Mouse (Mus musculus): ENCODE results near the gene Jakmip3. TPM values are rescaled to one million over a fixed set of nuclear protein-coding genes. Genes with fewer than 3 reads are reported as not detected.

Gene Jakmip3
- polyA plus RNA-seq, 1 experiment from 2014 or later = not detected

DNA sequence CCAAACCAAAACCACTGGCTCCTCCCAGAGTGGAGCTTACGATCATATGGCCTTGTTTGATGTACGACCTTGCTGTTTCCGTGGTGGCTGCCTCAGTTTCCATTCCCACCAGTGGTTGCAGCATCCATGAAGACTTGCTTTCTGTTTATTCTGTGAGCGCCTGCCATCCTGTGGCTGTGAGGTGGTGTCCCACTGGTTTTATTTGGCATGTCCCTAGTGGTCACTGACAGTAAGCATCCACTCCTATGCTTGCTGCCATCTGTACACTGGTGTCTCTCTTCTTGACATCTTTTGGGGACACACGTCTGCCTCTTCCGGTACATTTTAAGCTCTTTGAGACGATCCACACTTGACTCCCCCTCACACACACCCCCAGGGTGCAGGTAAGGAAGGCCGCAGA is 7.2 kb downstream of the Jakmip3 start:
- H3K4me1 ChIP-seq (replicated peaks) = no peaks in the 10 kb centered on the region
- H3K9ac ChIP-seq = no peak overlapping the region
- no peak overlapping the region for H3K4me2 ChIP-seq
- ATAC-seq (ENCODE audit: insufficient read depth) = no peak
- peaks cover 16% of the 10 kb centered on the region for H3K27me3 ChIP-seq
- H3K27ac ChIP-seq (replicated peaks) = no peak overlapping the region
- no peak overlapping the region for H3K4me3 ChIP-seq (replicated peaks)
- 71% methylated on average over 8 of the region's 8 CpGs for WGBS (ENCODE audit: insufficient replicate concordance)
- no peaks in the 10 kb centered on the region for H3K36me3 ChIP-seq (replicated peaks)
- no peaks in the 10 kb centered on the region for H3K9me3 ChIP-seq (replicated peaks)

DNA sequence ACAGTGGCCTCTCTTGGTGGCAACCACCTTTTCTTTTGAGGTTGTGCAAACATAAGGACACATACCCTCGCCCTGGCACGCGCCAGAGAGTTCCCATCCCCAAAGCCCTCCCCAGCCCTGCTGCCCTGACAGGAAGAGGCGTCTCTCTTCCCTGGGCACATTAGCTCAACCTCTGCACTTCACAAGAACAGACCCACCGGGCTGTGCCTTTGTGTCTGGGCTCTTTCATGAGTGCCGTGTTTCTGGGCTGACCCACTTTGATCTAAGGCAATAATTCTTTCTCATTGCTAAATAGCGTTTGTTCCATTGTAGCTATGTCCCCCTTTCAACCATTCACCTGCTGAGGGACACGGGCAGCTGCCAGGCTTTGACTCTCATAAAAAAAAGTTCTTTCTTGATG is 7.8 kb downstream of the Jakmip3 start:
- Histone ChIP-seq H3K27me3 (peaks cover 11% of the 10 kb centered on the region), H3K9me3 (replicated peaks) (no peaks in the 10 kb centered on the region), H3K36me3 (replicated peaks) (no peaks in the 10 kb centered on the region), H3K4me3 (replicated peaks) (no peak overlapping the region), H3K4me1 (replicated peaks) (no peaks in the 10 kb centered on the region), H3K4me2 (no peak overlapping the region), H3K27ac (replicated peaks) (no peak overlapping the region), H3K9ac (no peak overlapping the region)
- WGBS (ENCODE audit: insufficient replicate concordance) = 40% methylated on average over 8 of the region's 8 CpGs
- ATAC-seq (ENCODE audit: insufficient read depth) = no peak

DNA sequence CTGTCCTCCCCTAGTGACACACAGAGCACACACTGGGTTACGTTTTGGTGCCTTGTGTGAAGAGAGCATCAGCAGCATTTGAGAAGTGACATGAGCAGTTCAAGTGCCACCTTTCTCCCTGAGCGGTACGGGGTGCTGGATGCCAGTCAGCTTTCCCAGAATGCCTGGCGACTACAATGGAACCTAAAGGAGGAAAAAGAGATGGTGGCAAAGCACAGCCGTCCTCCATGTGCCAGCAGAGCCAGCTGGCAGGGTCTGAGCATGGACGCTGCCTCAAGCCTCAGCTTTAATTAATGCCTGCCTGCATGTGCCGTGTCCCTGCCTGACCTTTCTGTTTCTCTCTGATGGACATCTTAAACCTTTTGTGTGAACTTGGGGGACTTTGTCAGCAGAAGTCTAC is 15.3 kb downstream of the Jakmip3 start:
- WGBS (ENCODE audit: insufficient replicate concordance) = 58% methylated on average over 7 of the region's 7 CpGs
- no peak for ATAC-seq (ENCODE audit: insufficient read depth)
- no peaks in the 10 kb centered on the region for H3K4me1 ChIP-seq (replicated peaks)
- no peak overlapping the region for H3K9ac ChIP-seq
- no peaks in the 10 kb centered on the region for H3K9me3 ChIP-seq (replicated peaks)
- H3K4me2 ChIP-seq = no peak overlapping the region
- no peak overlapping the region for H3K27ac ChIP-seq (replicated peaks)
- no peak overlapping the region for H3K4me3 ChIP-seq (replicated peaks)
- no peaks in the 10 kb centered on the region for H3K36me3 ChIP-seq (replicated peaks)
- H3K27me3 ChIP-seq = no peaks in the 10 kb centered on the region

DNA sequence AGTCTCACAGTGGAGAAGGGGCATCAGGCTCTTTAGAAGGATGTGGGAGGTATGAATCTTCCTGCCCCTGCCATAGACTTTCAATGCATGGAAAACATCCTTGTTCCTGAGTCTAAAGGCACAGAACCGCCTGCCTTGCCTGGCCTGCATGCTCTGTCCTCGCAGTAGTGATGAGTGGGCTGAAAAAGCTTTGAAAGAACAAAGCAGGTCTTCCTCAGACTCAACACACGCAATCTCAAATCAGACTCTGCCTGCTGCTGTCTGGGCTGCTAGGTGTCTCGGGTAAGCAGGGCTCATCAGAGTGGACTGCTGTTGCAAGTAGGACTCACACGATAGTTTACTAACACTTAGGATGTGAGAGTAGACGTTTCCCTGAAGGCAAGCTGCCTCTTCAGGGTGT is 16.6 kb downstream of the Jakmip3 start:
- Histone ChIP-seq H3K9me3 (replicated peaks) (no peaks in the 10 kb centered on the region), H3K4me3 (replicated peaks) (no peak overlapping the region), H3K4me2 (no peak overlapping the region), H3K27me3 (no peaks in the 10 kb centered on the region), H3K36me3 (replicated peaks) (no peaks in the 10 kb centered on the region), H3K9ac (no peak overlapping the region), H3K4me1 (replicated peaks) (no peaks in the 10 kb centered on the region), H3K27ac (replicated peaks) (no peak overlapping the region)
- WGBS (ENCODE audit: insufficient replicate concordance) = 44% methylated on average over 6 of the region's 6 CpGs
- no peak for ATAC-seq (ENCODE audit: insufficient read depth)

DNA sequence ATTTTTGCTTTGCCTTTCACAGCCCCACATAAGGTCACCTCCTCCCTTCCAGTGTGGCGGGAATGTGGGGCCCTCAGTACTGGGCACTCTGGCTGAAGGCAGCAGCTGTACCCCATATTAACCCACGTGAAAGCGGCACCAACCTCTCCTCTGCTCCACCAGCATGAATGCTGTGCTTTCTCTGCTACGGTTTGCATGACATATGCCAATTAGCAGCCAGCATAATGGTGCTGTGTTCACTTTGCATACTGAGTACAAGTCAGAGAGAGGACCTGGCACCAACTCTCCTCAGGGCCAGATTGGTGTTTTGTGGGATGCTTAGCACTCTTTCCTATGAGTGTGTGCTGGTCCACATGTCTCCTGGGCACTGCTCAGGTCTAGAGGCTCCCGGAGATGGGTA is 19.2 kb downstream of the Jakmip3 start:
- Histone ChIP-seq H3K4me2 (no peak overlapping the region), H3K36me3 (replicated peaks) (no peaks in the 10 kb centered on the region), H3K9me3 (replicated peaks) (no peaks in the 10 kb centered on the region), H3K4me1 (replicated peaks) (no peaks in the 10 kb centered on the region), H3K4me3 (replicated peaks) (no peak overlapping the region), H3K27ac (replicated peaks) (no peak overlapping the region), H3K27me3 (no peaks in the 10 kb centered on the region), H3K9ac (no peak overlapping the region)
- 68% methylated on average over 5 of the region's 5 CpGs for WGBS (ENCODE audit: insufficient replicate concordance)
- ATAC-seq (ENCODE audit: insufficient read depth) = no peak

DNA sequence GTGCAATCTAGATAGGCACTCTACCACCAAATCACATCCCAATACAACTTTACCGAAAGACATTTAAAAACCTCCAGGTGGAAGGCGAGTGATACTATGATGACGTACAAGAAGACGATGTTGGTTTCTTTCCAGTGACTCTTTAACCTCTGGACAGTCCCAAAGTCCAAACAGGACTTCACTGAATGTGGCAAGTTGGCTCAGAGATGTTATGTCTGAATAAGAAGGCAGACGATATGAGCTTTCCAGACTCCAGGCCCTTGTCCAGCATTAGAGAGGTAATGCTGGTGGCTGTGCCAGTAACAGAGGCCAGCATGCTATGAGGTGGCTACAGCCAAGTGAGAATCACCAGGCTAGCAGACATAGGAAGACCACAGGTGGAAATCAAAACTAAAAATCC is 23.2 kb downstream of the Jakmip3 start:
- 69% methylated on average over 5 of the region's 5 CpGs for WGBS (ENCODE audit: insufficient replicate concordance)
- ATAC-seq (ENCODE audit: insufficient read depth) = no peak
- Histone ChIP-seq H3K4me3 (replicated peaks) (no peak overlapping the region), H3K27ac (replicated peaks) (no peak overlapping the region), H3K9ac (no peak overlapping the region), H3K36me3 (replicated peaks) (no peaks in the 10 kb centered on the region), H3K27me3 (no peaks in the 10 kb centered on the region), H3K4me2 (no peak overlapping the region), H3K4me1 (replicated peaks) (no peaks in the 10 kb centered on the region), H3K9me3 (replicated peaks) (no peaks in the 10 kb centered on the region)

DNA sequence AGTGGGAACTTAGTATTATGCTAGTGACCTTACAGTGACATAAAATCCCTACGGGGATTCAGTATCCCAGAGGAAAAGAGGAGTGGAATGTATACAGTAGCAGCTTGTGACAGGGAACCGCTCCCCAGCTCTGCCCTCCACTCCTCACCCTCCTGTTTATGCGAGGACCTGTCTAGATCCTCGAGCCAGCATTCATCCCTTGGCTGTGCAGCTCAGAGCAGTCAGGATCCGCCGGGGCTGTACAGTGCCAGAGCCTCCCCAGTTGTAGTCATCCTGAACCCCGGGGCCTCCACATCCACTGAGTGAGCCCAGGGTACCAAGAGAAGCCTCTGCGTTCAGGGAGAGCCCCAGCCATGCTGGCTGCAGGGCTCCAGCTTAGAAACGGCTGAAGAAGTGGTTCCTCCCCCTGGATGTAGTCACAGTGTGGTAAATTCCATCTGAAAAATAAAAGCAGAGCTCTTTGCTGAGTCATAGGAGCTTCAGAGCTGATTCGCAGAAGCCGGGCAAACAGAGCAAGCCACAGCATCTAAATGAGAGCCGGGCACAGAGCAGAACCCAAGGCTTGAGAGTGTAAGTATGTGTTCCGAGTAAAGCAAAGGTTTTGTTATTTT is 27.6 kb downstream of the Jakmip3 start:
- Histone ChIP-seq H3K9ac (no peak overlapping the region), H3K4me1 (replicated peaks) (no peaks in the 10 kb centered on the region), H3K27ac (replicated peaks) (no peak overlapping the region), H3K36me3 (replicated peaks) (no peaks in the 10 kb centered on the region), H3K4me2 (no peak overlapping the region), H3K27me3 (no peaks in the 10 kb centered on the region), H3K4me3 (replicated peaks) (no peak overlapping the region), H3K9me3 (replicated peaks) (no peaks in the 10 kb centered on the region)
- WGBS (ENCODE audit: insufficient replicate concordance) = 63% methylated on average over 13 of the region's 13 CpGs
- no peak for ATAC-seq (ENCODE audit: insufficient read depth)

DNA sequence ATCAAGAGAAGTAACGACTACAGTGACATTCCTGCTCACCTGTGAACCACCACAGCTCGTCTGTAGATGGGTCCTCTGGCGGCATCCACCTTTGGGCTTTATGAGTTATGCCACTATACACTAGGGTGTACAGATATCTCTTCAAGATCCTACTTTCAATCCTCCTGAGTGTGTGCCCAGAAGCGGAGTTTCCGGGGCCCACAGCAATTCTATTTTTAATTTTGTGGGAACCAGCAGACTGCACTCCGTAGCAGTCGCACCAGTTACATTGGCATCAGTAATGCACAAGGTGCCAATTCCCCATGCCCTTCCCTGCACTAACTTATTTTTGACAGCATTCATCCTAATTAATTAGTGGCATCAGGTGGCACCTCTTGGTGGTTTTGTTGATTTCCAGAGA is 37.0 kb downstream of the Jakmip3 start:
- no peak overlapping the region for H3K27ac ChIP-seq (replicated peaks)
- no peaks in the 10 kb centered on the region for H3K4me1 ChIP-seq (replicated peaks)
- H3K9me3 ChIP-seq (replicated peaks) = no peaks in the 10 kb centered on the region
- H3K4me2 ChIP-seq = no peak overlapping the region
- no peak overlapping the region for H3K9ac ChIP-seq
- 77% methylated on average over 7 of the region's 7 CpGs for WGBS (ENCODE audit: insufficient replicate concordance)
- no peak overlapping the region for H3K4me3 ChIP-seq (replicated peaks)
- H3K36me3 ChIP-seq (replicated peaks) = no peaks in the 10 kb centered on the region
- H3K27me3 ChIP-seq = no peaks in the 10 kb centered on the region
- ATAC-seq (ENCODE audit: insufficient read depth) = no peak

GRCm38 (mm10) chr7:138984576-138984975 is 44.0 kb downstream of the Jakmip3 start:
- Histone ChIP-seq H3K9me3 (replicated peaks) (no peaks in the 10 kb centered on the region), H3K27ac (replicated peaks) (no peak overlapping the region), H3K36me3 (replicated peaks) (no peaks in the 10 kb centered on the region), H3K9ac (no peak overlapping the region), H3K4me1 (replicated peaks) (no peaks in the 10 kb centered on the region), H3K4me3 (replicated peaks) (no peak overlapping the region), H3K27me3 (no peaks in the 10 kb centered on the region), H3K4me2 (no peak overlapping the region)
- no peak for ATAC-seq (ENCODE audit: insufficient read depth)
- WGBS (ENCODE audit: insufficient replicate concordance) = 71% methylated on average over 6 of the region's 6 CpGs

DNA sequence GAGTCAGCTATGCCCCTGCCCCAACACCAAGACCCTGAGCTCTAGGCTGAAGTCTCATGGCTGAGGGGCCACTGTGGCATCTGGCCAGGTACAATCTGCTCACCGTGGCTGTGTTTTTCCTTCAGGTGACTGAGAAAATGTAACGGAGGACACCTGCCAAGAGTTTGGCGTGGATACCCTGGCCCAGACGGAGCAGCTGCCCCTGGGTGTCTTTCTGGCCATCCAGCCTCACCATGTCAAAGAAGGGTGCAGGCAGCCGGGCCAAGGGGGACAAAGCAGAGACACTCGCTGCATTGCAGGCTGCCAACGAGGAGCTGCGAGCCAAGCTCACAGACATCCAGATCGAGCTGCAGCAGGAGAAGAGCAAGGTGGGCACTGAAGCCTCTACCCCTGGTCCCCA is 48.6 kb downstream of the Jakmip3 start:
- no peaks in the 10 kb centered on the region for H3K36me3 ChIP-seq (replicated peaks)
- H3K9ac ChIP-seq = no peak overlapping the region
- ATAC-seq (ENCODE audit: insufficient read depth) = no peak
- no peaks in the 10 kb centered on the region for H3K27me3 ChIP-seq
- H3K4me1 ChIP-seq (replicated peaks) = no peaks in the 10 kb centered on the region
- H3K4me3 ChIP-seq (replicated peaks) = no peak overlapping the region
- no peak overlapping the region for H3K27ac ChIP-seq (replicated peaks)
- no peaks in the 10 kb centered on the region for H3K9me3 ChIP-seq (replicated peaks)
- WGBS (ENCODE audit: insufficient replicate concordance) = 60% methylated on average over 9 of the region's 9 CpGs
- H3K4me2 ChIP-seq = no peak overlapping the region

DNA sequence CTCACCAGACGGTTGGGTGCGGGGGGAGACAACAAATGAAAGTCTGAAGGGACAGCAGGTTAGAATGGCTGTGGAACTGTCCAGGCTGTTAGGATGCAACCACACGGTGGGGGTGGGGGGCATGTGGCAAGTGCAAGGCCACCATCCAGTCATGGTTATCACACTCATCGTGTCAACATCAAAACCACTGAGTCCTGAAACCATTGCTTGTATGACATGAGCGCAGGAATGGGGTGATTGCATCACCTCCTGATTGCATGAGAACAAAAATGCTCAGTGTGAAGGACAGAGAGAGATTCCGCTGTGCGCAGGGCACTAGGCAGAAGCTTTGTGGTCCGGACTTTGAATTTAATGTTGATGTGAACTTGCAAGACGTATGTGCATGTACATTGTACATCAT is 62.2 kb downstream of the Jakmip3 start:
- ATAC-seq (ENCODE audit: insufficient read depth) = no peak

GRCm38 (mm10) chr7:139003250-139003649 is 62.7 kb downstream of the Jakmip3 start:
- no peak overlapping the region for H3K9ac ChIP-seq
- H3K9me3 ChIP-seq (replicated peaks) = no peaks in the 10 kb centered on the region
- H3K36me3 ChIP-seq (replicated peaks) = no peaks in the 10 kb centered on the region
- no peaks in the 10 kb centered on the region for H3K4me1 ChIP-seq (replicated peaks)
- H3K27ac ChIP-seq (replicated peaks) = no peak overlapping the region
- no peak for ATAC-seq (ENCODE audit: insufficient read depth)
- no peak overlapping the region for H3K4me3 ChIP-seq (replicated peaks)
- WGBS (ENCODE audit: insufficient replicate concordance) = 64% methylated on average over 9 of the region's 9 CpGs
- no peaks in the 10 kb centered on the region for H3K27me3 ChIP-seq
- H3K4me2 ChIP-seq = no peak overlapping the region

More for the DNA sequence above, 62.2 kb downstream of the Jakmip3 start:
- Histone ChIP-seq H3K9ac (no peak overlapping the region), H3K27me3 (no peaks in the 10 kb centered on the region), H3K4me1 (replicated peaks) (no peaks in the 10 kb centered on the region), H3K4me2 (no peak overlapping the region), H3K4me3 (replicated peaks) (no peak overlapping the region), H3K27ac (replicated peaks) (no peak overlapping the region), H3K36me3 (replicated peaks) (no peaks in the 10 kb centered on the region), H3K9me3 (replicated peaks) (no peaks in the 10 kb centered on the region)
- 62% methylated on average over 9 of the region's 9 CpGs for WGBS (ENCODE audit: insufficient replicate concordance)
